Mouse (Mus musculus) T-cell, adult 2 months (primary cell): ENCODE data around the gene Specc1l.

Experiments used
- DNase-seq: peaks from one replicate; pipeline ENCODE4 v3.0.0; 2022; ENCODE audit warnings: low spot score

Gene Specc1l

GRCm38 (mm10) chr10:75355341-75355740 lies 143.5 kb downstream of the Specc1l start:
- DNase-seq = no peak
